Mouse (Mus musculus) CH12.LX (cell line): ENCODE measurements around the gene Ferd3l.

Experiments
- CTCF ChIP-seq, 2 experiments: IDR thresholded peaks in 1 of 2; conservative IDR thresholded peaks in 1 of 2; 2 replicates each; pipeline ENCODE4 v1.5.1; 2011 to 2012; ENCODE audit warnings: low read depth in 2 of 2, low read length in 2 of 2, improper control_type of control experiment in 1 of 2, inconsistent platforms in 1 of 2, mild to moderate bottlenecking in 1 of 2, moderate library complexity in 1 of 2
- SMC3 ChIP-seq: IDR thresholded peaks from 2 replicates; pipeline ENCODE4 v1.6.1; 2011; ENCODE audit warnings: low read depth, low read length, improper control_type of control experiment

DNA sequence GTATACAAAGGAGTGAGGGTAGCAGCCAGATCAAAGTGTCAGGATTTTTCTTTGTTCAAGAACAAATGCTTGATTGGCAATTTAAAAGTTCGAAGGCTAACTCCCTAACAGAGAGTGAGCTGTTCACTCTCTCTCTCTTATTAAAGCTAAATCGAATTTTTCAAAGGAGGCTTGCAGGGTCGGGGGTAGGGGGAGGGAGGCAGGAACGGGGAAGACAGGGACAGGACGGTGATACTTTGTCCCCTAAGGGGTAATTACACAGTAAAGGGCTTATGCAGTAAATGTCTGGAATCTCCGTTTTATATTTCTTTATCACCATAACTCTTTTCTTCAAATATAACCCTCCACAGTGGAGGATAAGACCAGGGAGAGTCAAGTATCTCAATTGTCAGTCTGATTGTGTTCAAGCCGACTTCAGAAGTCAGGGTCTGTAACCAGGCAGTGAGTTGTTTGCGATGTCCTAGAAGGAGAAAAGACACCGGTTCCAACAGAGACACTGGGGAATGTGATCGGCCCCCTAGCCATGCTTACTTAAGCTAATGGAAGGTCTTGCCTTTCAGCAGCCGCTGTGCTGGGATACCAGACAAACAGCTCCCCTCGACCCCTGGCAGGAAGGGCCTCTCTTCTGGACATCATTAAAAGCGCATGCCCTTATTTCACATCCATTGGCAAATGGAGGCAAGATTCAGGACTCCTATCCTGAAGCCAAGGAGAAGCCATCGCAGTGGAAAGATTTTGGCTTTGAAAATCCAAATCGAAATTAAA lies 709 bp upstream of the Ferd3l start:
- TF ChIP-seq CTCF (conservative IDR thresholded peaks at IDR 0.05 in 1 of 2, IDR thresholded peaks at IDR 0.05 in 1 of 2; ENCODE audit: low read depth in 2 of 2, low read length in 2 of 2) (no peak), SMC3 (no peak)
